Mouse (Mus musculus) lung, adult 2 months (tissue): ENCODE results near the gene Axin1.

Experiments used
- CTCF ChIP-seq: fragments of 200-500 bp; IDR thresholded peaks from 2 replicates; pipeline ENCODE4 v1.5.1; 2011; ENCODE audit warnings: mild to moderate bottlenecking, low read length, control low read depth; ENCODE audit not compliant: insufficient read depth
- POLR2A ChIP-seq: fragments of 200-500 bp; IDR thresholded peaks from 2 replicates; pipeline ENCODE4 v1.6.1; 2011; ENCODE audit warnings: low read depth, mild to moderate bottlenecking, control low read depth, low read length, borderline replicate concordance; ENCODE audit errors: extremely low read depth

- TF ChIP-seq POLR2A (no peak), CTCF (no peak)
Measured at GRCm38 (mm10) chr17:26124560-26124959, 13.9 kb upstream of the Axin1 start.
